In the genomic region with DNA sequence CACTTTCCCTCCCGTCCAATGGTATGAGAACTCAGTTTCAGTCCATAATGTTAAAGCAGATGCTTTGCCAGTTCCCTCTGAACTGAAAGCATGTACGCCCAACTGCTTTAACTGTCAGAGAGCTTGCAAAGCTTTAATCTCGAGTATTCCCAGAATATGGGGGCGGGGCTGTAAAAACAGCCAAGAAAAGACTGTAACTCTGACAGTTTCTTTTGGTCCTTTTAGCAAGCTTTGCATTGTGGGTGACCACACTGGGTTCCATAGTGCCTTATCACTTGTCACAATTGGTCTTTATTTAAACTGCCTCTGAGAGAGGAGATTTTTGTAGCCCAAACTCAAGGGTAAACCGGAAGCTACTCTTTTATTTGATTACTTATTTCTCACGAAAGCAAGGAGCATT, we compare ENCODE assay signal across 8 mouse cellular contexts. TPM values are rescaled to one million over a fixed set of nuclear protein-coding genes. Genes with fewer than 3 reads are reported as not detected.
DNase-seq lines count a peak whose midpoint lies in the region; ATAC-seq and TF ChIP-seq lines count a peak whose summit lies in the region.
"Had no signal": no experiment of that assay in that cellular context is flagged by ENCODE, and none has a peak within 500 bp of the region (broad histone marks: within the 10 kb centered on the region; RNA-seq: fewer than 3 reads in every experiment).

No protein-coding gene starts in this region.

- no peak overlapping the region for H3K4me2 ChIP-seq in lung, postnatal 0 days (replicated peaks; ENCODE audit: low read depth, low read length)
- peak overlapping the region; percentile 98 for H3K4me2 ChIP-seq in embryonic facial prominence, embryonic 13.5 days
- peak overlapping the region; percentile 100 for H3K4me2 ChIP-seq in limb, embryonic 13.5 days (replicated peaks)
- H3K4me2 ChIP-seq in stomach, postnatal 0 days (replicated peaks; ENCODE audit: low read depth), result peak overlapping the region; percentile 9

- H3K4me3 ChIP-seq in lung, postnatal 0 days (ENCODE audit: low read depth, low read length), result no peak overlapping the region
- H3K4me3 ChIP-seq in embryonic facial prominence, embryonic 13.5 days, result peak overlapping the region; percentile 13; the same call in 1 of the 2 replicates
- no peak overlapping the region for H3K4me3 ChIP-seq in limb, embryonic 13.5 days
- H3K4me3 ChIP-seq in stomach, postnatal 0 days (ENCODE audit: low read depth, low read length), result no peak overlapping the region
- H3K4me3 ChIP-seq: left cerebral cortex, adult 2 months had no signal

- WGBS in lung, postnatal 0 days, result 47% methylated on average over 6 of the region's 6 CpGs
- 59% methylated on average over 6 of the region's 6 CpGs for WGBS in embryonic facial prominence, embryonic 13.5 days
- WGBS in limb, embryonic 13.5 days, result 66% methylated on average over 6 of the region's 6 CpGs
- WGBS in stomach, postnatal 0 days, result 45% methylated on average over 6 of the region's 6 CpGs

- peak; percentile 10 for DNase-seq in lung, postnatal 0 days (ENCODE audit: low spot score)
- no peak for DNase-seq in lung, postnatal 14 days
- no peak for DNase-seq in stomach, postnatal 0 days (ENCODE audit: low spot score)
- DNase-seq in retina, embryonic 14.5 days (ENCODE audit: low spot score), result no peak
- no peak for DNase-seq in ovary, postnatal 14 days (ENCODE audit: low spot score)

- peaks cover 28% of the 10 kb centered on the region; the same call in 1 of the 2 replicates for H3K27me3 ChIP-seq in lung, postnatal 0 days (replicated peaks; ENCODE audit: insufficient read depth, low read length)
- peaks cover 42% of the 10 kb centered on the region for H3K27me3 ChIP-seq in embryonic facial prominence, embryonic 13.5 days
- peaks cover 34% of the 10 kb centered on the region for H3K27me3 ChIP-seq in limb, embryonic 13.5 days
- no peaks in the 10 kb centered on the region for H3K27me3 ChIP-seq in stomach, postnatal 0 days (ENCODE audit: control insufficient read depth, insufficient read depth, low read length)

- ATAC-seq in lung, postnatal 0 days, result no peak
- ATAC-seq in embryonic facial prominence, embryonic 13.5 days (ENCODE audit: insufficient number of reproducible peaks, insufficient read depth, low FRiP score, low TSS enrichment, low read depth), result no peak
- ATAC-seq in limb, embryonic 13.5 days (ENCODE audit: low FRiP score, low read depth), result no peak
- no peak for ATAC-seq in stomach, postnatal 0 days (ENCODE audit: low FRiP score, low TSS enrichment)

- no peak for TF ChIP-seq CTCF in lung, postnatal 0 days (IDR thresholded peaks at IDR 0.05)
- TF ChIP-seq CTCF in stomach, postnatal 0 days (IDR thresholded peaks at IDR 0.05; ENCODE audit: low read depth), result no peak

- TF ChIP-seq EP300 in lung, postnatal 0 days (IDR thresholded peaks at IDR 0.05), result no peak
- TF ChIP-seq EP300 in stomach, postnatal 0 days (optimal IDR thresholded peaks at IDR 0.05), result no peak

- no peak overlapping the region for H3K9ac ChIP-seq in lung, postnatal 0 days (replicated peaks; ENCODE audit: low read depth)
- no peak overlapping the region for H3K9ac ChIP-seq in embryonic facial prominence, embryonic 13.5 days
- no peak overlapping the region for H3K9ac ChIP-seq in limb, embryonic 13.5 days
- no peak overlapping the region for H3K9ac ChIP-seq in stomach, postnatal 0 days (ENCODE audit: low read length)

- no peak overlapping the region for H3K27ac ChIP-seq in lung, postnatal 0 days (ENCODE audit: low read length)
- no peak overlapping the region for H3K27ac ChIP-seq in embryonic facial prominence, embryonic 13.5 days
- no peak overlapping the region for H3K27ac ChIP-seq in limb, embryonic 13.5 days
- no peak overlapping the region for H3K27ac ChIP-seq in stomach, postnatal 0 days (replicated peaks)
- H3K27ac ChIP-seq: left cerebral cortex, adult 2 months had no signal

- peaks cover 16% of the 10 kb centered on the region; the same call in 1 of the 2 replicates for H3K4me1 ChIP-seq in lung, postnatal 0 days (ENCODE audit: insufficient read depth, low read depth, low read length)
- H3K4me1 ChIP-seq in embryonic facial prominence, embryonic 13.5 days, result peaks cover 25% of the 10 kb centered on the region
- peaks cover 40% of the 10 kb centered on the region for H3K4me1 ChIP-seq in limb, embryonic 13.5 days
- peaks cover 12% of the 10 kb centered on the region; the same call in 1 of the 2 replicates for H3K4me1 ChIP-seq in stomach, postnatal 0 days (replicated peaks; ENCODE audit: control insufficient read depth, insufficient read depth)

- H3K9me3 ChIP-seq in lung, postnatal 0 days (ENCODE audit: low read length), result no peaks in the 10 kb centered on the region
- H3K9me3 ChIP-seq in embryonic facial prominence, embryonic 13.5 days, result no peaks in the 10 kb centered on the region
- no peaks in the 10 kb centered on the region for H3K9me3 ChIP-seq in limb, embryonic 13.5 days
- H3K9me3 ChIP-seq in stomach, postnatal 0 days (ENCODE audit: control insufficient read depth, low read length), result no peaks in the 10 kb centered on the region

- no peaks in the 10 kb centered on the region for H3K36me3 ChIP-seq in lung, postnatal 0 days (ENCODE audit: insufficient read depth, low read length)
- H3K36me3 ChIP-seq in embryonic facial prominence, embryonic 13.5 days, result no peaks in the 10 kb centered on the region
- H3K36me3 ChIP-seq in limb, embryonic 13.5 days, result no peaks in the 10 kb centered on the region
- no peaks in the 10 kb centered on the region for H3K36me3 ChIP-seq in stomach, postnatal 0 days (ENCODE audit: control insufficient read depth, insufficient read depth, low read length)

RNA-seq across cellular contexts. Expression of gene Ptger4, which starts 4.1 kb away (rescaled TPM):
- 4.2 and 4.5 TPM in 2 replicates for polyA plus RNA-seq in lung, postnatal 0 days (2015; fragmentation: Nextera tagmentation; extraction: Ambion mirVana)
- 4.6 and 5.0 TPM in 2 replicates for polyA plus RNA-seq in embryonic facial prominence, embryonic 13.5 days (2015; fragmentation: Nextera tagmentation; extraction: Ambion mirVana)
- 4.0 and 4.4 TPM in 2 replicates for polyA plus RNA-seq in limb, embryonic 13.5 days (2015; fragmentation: Nextera tagmentation; extraction: Ambion mirVana)
- polyA plus RNA-seq in stomach, postnatal 0 days (2015; fragmentation: Nextera tagmentation; extraction: Ambion mirVana), result 6.3 and 6.4 TPM in 2 replicates

RNA-seq across cellular contexts. Expression of gene Ttc33, which starts 54.6 kb away (rescaled TPM):
- 35.4 and 35.9 TPM in 2 replicates for polyA plus RNA-seq in lung, postnatal 0 days (2015; fragmentation: Nextera tagmentation; extraction: Ambion mirVana)
- 40.5 and 48.3 TPM in 2 replicates for polyA plus RNA-seq in embryonic facial prominence, embryonic 13.5 days (2015; fragmentation: Nextera tagmentation; extraction: Ambion mirVana)
- polyA plus RNA-seq in limb, embryonic 13.5 days (2015; fragmentation: Nextera tagmentation; extraction: Ambion mirVana), result 41.5 and 42.4 TPM in 2 replicates
- 26.7 and 27.3 TPM in 2 replicates for polyA plus RNA-seq in stomach, postnatal 0 days (2015; fragmentation: Nextera tagmentation; extraction: Ambion mirVana)
